Mouse (Mus musculus): ENCODE measurements at regions not wholly inside any gene's neighbourhood (a gene's known extent, or its start where the extent isn't known, plus 50 kb on each side); places are given as distances from the start of the nearest gene placed in this dataset.

GRCm38 (mm10) chr15:61927385-61928120 lies 1004.7 kb upstream of the A1bg start:
- TF ChIP-seq CTCF (conservative IDR thresholded peaks at IDR 0.05; ENCODE audit: low read length): no peak
- TF ChIP-seq NANOG (IDR thresholded peaks at IDR 0.05; ENCODE audit: borderline replicate concordance, low read length): peak; percentile 97
- TF ChIP-seq POU5F1 (IDR thresholded peaks at IDR 0.05; ENCODE audit: borderline replicate concordance, low read length): no peak
